Mouse (Mus musculus) adrenal gland, postnatal 10 days (tissue): ENCODE data around the gene Psmb1. TPM values are rescaled to one million over a fixed set of nuclear protein-coding genes. Genes with fewer than 3 reads are reported as not detected.
"Not testable (repeated sequence)": the region's sequence is repeated elsewhere in the genome, so short reads cannot be mapped to it uniquely, and the experiment has no call there.

Source experiments
- DNase-seq: peaks from one replicate; pipeline ENCODE4 v3.0.0; 2021; ENCODE audit warnings: mixed read lengths
- total RNA-seq, 2 experiments: library from RNA; stranded (reverse); gene quantifications; 2 replicates each; pipeline ENCODE4 v1.2.3; 2021

The Psmb1 gene
- total RNA-seq, 2 experiments from 2014 or later: 171 to 174 TPM

DNA sequence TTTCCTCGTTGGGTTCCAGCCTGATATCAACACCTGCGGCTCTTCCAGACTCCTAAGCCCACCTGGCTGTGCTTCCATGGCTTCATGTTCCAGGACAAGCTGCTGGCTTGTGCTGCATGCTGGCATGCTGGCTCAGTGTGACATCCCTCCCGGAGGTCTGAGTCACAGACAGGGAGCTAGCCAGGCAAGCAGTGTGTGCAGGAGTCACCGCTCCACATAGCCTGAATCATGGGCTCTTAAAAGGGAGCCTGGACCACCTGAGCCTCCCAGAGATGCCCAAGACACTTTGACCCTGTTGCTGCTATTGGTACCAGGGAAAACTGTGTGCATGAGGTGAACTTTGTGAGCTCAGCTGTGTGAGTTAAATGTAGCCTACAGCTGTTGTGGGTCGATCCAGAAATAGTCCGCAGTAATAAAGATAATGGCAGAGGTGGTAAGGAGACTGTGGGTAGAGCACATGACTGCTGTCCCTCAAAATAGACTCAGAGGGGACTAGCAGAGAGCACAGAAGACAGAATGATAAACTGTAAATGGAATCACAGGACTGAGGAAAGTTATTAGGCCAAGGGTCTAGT is 37.5 kb downstream of the Psmb1 start:
- no peak for DNase-seq

DNA sequence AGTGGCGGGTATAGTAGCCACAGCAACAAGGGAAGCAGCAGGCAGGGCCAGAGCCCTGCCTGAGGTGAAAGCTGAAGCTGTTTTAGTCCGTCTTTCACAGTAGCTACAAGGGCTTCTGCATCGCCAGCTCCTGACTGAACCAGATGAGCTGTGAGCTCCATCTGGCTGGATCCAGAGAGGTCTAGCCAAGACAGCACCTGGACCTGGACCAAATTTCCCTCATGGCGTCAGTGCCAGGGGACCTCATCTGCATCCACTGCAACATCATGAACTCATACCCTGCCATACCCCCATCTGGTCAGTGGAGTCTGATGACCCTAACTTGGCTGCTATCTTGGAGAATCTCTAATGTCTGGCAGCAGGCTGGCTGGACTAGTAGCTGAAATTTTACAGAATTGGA is 39.8 kb downstream of the Psmb1 start:
- no peak for DNase-seq

DNA sequence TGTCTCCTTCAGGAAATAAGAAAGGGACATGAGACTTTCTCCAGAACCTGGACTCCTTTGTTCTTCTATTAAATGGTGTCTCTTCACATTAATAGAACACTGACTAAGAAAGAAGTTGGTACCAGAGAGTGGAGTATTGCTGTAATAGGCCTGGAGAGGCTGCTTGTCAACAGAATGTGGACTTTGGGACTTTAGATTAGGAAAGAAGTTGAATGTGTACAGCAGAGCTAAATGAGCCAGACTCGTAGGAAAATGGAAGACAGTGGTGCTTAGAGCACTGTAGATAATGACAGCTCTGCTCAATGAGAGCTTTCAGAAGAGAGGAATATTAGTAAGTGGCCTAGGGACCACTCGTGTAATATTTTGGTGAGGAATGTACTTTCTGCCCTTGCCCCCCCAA is 43.0 kb downstream of the Psmb1 start:
- no peak for DNase-seq

DNA sequence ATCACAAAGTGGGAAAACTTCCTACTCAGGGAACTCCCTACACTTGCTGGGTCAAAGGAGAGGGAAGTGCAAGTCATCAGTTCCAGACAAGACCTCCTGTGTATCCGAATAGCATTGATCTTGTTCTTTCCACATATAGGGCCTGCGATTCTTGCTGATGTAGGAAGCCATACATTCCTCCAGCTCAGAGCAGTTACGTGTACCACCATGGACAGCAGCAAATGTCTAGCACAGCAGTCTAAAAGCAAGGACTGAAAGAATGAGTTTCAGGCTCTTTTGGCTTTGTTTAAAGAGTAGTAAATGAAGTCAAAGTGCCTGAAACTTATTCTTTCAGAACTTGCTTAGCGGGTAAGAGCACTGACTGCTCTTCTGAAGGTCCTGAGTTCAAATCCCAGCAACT is 44.3 kb downstream of the Psmb1 start:
- no peak for DNase-seq

DNA sequence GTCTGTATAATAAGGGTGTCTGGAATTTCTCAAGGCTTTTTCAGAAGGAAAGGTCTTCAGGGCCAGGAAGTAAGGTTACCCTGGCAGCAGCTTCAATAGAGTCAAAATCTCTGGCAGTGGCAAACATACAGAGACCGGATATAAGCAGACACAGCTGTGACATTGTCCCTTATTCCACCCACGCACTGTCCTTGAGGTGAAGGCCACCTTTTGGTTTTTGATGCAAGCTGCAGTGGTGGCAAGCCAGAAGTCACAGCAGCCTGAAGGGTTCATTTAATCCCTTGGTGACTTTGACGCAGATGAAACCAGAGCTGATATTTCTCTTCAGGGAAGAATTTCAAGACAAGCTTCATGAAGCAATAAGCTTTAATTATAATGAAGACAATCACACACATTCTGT is 49.9 kb downstream of the Psmb1 start:
- DNase-seq: peak; percentile 56

DNA sequence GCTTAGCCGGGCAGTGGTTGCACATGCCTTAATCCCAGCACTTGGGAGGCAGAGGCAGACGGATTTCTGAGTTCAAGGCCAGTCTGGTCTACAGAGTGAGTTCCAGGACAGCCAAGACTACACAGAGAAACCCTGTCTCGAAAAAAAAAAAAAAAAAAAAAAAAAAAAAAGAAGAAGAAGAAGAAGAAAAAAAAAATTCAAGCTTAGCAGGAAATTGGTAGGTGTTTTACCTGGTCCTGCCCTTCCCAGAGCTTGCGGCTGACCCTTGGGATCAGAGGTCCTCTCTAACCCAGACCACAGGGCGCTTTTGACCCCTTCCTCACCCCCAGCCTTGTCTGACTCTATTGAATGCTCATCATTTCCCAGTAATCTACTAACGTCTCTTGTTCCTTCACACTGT is 50.4 kb downstream of the Psmb1 start:
- DNase-seq: not testable (repeated sequence)

DNA sequence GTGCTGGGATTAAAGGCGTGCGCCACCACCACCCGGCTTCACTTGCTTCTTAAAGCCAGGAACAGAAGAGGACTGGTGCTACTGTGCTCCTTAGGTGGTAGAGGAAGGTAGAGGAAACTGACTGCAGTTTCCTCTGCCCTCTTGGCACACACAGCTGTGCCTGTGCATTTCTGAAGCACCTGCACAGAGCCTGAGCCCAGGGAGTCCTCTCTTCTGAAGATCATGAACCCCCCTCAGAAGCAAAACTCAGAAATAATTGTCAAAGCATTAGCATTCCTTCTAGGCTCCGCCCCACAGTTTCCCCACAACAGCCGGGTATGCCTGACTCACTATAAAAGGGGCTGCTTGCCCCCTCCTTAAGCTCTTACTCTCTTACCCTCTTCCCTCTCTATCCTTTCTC is 51.7 kb downstream of the Psmb1 start:
- DNase-seq: no peak

DNA sequence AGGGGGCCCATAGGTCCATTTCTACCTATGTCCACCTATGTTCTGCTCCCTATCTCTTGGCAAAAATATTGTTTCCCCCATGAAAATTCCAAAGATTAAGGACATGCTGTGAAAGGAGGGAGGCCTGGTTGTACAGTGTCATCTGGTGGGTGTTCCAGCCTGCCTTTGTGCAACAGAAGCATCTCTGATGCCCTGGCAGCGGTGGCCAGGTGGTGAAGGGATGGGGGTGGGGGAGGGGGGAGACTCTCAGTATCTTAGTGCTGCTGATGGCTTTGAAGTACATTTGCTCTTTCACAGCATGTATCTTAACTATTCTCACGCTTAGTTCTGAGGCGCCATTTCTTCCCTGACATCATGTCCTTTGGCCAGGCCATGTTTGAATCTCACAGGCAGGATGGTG is 54.1 kb downstream of the Psmb1 start:
- no peak for DNase-seq

DNA sequence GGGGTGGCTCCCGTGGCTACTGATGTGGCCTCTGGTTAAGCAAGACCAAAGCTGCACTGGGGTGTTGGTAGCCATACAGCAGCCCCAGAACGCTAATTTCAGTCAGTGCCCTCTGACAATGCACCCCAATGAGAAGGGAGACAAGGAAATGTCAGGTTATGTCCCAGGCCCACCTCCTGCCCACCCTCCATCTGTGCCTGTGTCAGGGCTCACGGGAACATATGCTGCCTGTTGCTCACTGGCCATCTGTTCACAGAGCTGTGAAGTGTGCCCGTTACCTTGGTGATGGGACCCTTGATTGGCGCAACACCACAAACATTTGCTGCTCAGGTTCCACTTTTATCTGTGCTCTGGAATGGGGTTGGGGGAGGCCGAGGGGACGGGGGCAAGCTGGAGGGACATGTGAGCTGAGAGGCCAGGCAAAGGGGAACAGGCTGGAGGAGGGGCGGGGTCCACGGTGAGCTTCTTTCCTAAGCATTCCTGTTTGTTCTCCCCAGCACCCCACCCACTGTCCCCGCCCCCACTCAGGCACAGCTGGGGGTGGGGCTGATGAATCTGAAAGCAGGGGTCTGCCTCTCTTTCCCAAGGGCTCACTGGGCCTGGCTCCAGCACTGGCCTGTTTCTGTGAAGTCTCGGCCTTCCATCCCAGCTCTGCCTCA is 59.0 kb downstream of the Psmb1 start:
- DNase-seq: no peak

DNA sequence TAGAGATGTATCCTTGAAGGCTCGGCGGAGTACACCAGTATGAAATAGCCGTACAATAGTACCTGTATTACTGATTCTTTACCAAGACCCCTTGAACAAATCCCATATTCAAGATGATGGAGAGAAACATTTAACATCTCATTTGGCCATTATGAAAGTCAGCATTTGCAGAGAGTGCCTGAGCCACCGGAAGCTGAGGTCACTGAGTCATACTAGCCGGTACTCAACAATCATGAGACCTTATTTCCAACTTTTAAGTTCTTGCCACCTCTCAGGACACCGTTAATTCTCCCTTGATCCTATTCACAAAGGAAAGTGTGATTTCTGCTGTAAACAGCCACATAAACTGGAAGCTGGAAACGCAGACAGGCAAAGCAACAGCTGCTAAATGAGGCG is 59.5 kb downstream of the Psmb1 start:
- no peak for DNase-seq

DNA sequence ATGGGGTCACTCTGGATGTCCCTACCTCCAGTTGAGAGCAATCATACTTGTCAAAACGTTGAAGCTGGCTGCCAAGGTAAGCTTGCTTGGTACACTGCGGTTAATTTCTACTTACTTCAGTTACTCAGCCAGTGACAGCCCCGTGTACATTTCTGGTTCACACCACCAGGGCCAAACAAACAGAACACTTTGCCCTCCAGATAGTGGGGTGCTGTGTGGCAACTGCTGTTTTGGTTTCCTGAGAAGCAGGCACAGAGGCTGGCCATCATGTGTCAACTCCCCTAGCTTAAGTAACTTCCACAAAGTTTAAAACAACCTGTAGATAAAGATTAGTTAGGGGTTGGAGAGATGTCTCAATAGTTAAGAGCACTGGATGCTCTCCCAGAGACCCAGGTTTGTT is 64.8 kb downstream of the Psmb1 start:
- DNase-seq: no peak

DNA sequence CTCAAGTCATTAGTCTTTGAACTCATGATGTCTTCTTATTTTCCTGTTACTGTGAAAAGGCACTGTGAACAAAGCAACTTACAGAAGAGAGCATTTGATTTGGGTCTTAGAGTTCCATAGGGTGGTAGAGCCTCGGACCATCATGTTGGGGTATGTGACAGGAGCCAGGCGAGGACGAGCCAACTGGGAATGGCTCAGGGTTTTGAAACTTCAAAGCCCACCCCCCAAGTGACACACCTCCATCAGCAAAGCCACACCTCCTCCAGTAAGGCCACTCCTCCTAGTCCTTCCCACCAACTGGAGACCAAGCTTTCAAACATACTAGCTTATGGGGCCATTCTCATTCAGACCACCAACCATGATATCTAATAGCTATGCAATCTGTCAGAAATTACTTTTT is 67.5 kb downstream of the Psmb1 start:
- no peak for DNase-seq

DNA sequence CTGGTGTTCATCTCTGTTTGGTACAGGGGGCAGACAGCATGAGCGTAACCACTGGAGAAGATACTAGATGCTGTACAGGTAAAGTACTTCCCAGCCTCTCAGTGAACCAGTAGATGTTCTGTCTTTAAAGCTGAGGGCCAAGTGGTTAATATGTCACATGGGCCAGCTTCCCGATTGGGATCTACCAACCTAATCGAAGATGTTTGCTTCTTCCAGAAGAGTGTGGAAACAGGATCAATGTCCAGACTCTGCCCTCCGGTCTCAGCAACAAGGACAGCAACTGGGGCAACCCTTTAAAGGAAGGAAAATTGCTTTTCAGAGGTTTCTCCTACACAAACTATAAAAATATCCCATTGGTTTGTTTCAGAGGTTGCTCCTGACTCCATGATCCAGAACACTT is 68.0 kb downstream of the Psmb1 start:
- no peak for DNase-seq

DNA sequence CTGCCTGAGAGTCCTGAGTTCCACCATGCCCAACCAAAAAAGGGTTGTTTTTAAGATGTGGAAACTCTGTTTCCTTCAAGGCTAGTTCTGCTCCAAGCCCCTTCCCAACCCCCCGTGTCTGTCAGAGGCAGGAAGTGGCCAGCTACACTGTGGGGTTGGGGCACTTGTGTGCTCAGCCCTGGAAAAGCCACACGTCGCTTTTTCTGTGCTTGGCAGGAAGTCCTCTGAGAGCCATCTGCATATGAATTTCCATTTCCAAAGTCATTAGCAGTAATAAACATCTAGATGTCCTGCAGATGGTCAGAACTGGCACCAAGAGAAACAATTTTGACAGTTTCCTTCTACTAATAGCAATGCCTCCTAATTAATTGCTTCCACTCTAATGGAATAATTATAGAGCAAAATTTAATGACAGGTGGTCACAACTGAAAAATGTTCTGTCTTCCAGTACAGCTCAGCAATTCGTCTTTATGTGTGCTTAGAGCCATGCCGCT is 68.5 kb downstream of the Psmb1 start:
- DNase-seq: no peak

DNA sequence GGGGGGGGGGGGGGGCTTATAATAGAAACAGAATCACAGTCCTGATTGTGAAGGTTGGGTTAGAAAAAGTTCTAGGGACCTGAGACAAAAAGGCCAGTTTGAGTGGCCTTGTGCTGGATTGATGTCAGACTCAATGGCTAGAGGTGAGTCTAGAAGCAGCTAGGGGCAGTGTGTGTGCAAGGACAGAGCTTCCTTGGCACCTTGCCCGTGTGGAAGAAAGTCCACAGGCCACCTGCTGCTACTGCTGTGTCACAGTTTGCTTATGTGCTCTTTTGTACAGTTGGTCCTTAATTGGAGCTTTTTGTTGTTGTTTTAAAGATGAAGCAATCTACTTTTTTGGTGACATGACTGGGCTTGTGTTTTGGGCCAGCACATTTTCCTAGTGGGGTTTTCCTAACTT is 69.6 kb downstream of the Psmb1 start:
- DNase-seq: peak; percentile 43

DNA sequence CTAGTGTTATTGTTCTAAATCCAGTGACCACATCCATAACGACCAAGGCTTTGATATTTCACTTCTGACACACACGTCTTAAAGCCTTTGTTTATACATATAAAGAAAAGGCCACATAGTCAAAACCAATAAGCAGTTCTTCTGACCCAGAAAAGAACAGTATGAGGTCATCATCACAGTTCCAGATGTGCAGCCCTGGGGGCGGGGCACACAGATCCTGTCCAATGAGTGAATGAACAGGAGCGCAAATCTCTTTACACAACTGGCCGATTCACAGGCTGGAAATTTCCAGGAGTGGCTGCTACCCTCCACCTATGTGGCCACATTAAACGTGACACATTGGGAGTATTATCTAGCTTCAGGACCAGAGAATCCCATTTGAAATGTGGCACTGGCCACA is 70.1 kb downstream of the Psmb1 start:
- DNase-seq: no peak

DNA sequence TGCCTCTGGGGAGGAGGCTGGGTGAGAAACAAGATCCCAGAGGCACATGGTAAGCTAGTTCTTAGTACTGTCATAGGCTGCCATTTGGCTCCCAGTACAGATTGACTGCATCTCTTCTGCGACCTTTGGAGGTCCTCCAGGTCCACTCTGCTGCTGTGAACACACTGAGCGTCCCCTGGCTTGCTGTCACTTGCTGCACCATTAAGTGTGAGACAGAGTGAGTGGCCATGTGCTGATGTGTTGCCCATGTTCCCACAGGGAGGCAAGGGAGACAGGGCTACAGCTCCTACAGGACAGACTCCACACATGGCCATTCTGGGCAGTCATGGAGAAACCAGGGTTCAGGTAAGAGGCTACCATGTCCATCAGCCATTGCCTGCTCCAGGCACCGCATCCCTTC is 73.6 kb downstream of the Psmb1 start:
- DNase-seq: no peak

Other genes starting within 250 kb of the Psmb1 start
- 10 to 100 TPM in 1 of 2 experiments, 1 to 10 TPM in 1; 7.1 to 10.5 TPM for gene Dll1, start 122.9 kb downstream of the Psmb1 start, total RNA-seq
- gene Fam120b, start 103.5 kb downstream of the Psmb1 start, total RNA-seq: 10 to 100 TPM; 16.1 to 19.0 TPM
- gene Tbp, start 137 bp upstream of the Psmb1 start, total RNA-seq: 10 to 100 TPM; 24.5 to 24.7 TPM
- gene Pdcd2, start 27.6 kb upstream of the Psmb1 start, total RNA-seq: 10 to 100 TPM; 30.0 to 32.8 TPM
- gene Prdm9, start 64.6 kb upstream of the Psmb1 start, total RNA-seq: 1 to 10 TPM; 6.8 to 9.0 TPM
- gene Chd1, start 205.2 kb upstream of the Psmb1 start, total RNA-seq: 10 to 100 TPM; 36.6 to 47.1 TPM